Mouse (Mus musculus) forebrain, embryonic 13.5 days (tissue): ENCODE measurements at regions not wholly inside any gene's neighbourhood (a gene's known extent, or its start where the extent isn't known, plus 50 kb on each side); places are given as distances from the start of the nearest gene placed in this dataset.

Source experiments
- ATAC-seq: fragments of 200-750 bp; cut with Nextera tagmentation; 2 replicates; pipeline ENCODE4 v1.8.0; 2017
- H3K27ac ChIP-seq: fragments of 300-500 bp; sonication (generic); 2 replicates; pipeline ENCODE4 v1.5.1; 2015; ENCODE audit warnings: inconsistent platforms, mild to moderate bottlenecking, moderate library complexity
- H3K27me3 ChIP-seq: fragments of 300-500 bp; sonication (generic); 2 replicates; pipeline ENCODE4 v1.6.1; 2015; ENCODE audit warnings: mild to moderate bottlenecking, inconsistent platforms
- H3K36me3 ChIP-seq: fragments of 300-500 bp; sonication (generic); 2 replicates; pipeline ENCODE4 v1.6.1; 2015; ENCODE audit warnings: mild to moderate bottlenecking, inconsistent platforms; ENCODE audit not compliant: poor library complexity, severe bottlenecking
- H3K4me1 ChIP-seq: fragments of 300-500 bp; sonication (generic); 2 replicates; pipeline ENCODE4 v1.6.1; 2015; ENCODE audit warnings: inconsistent platforms
- H3K4me2 ChIP-seq: fragments of 300-500 bp; sonication (generic); 2 replicates; pipeline ENCODE4 v1.6.1; 2015; ENCODE audit warnings: inconsistent platforms, mild to moderate bottlenecking, moderate library complexity
- H3K4me3 ChIP-seq: fragments of 300-500 bp; sonication (generic); 2 replicates; pipeline ENCODE4 v1.5.1; 2015; ENCODE audit warnings: mild to moderate bottlenecking, inconsistent platforms
- H3K9ac ChIP-seq: fragments of 300-500 bp; sonication (generic); 2 replicates; pipeline ENCODE4 v1.6.1; 2015; ENCODE audit warnings: mild to moderate bottlenecking, inconsistent platforms
- H3K9me3 ChIP-seq: fragments of 300-500 bp; sonication (generic); replicated peaks from 2 replicates; pipeline ENCODE4 v1.6.1; 2016; ENCODE audit warnings: inconsistent platforms
- WGBS: fragments of 180-500 bp; shearing (Covaris S2); methylation state at CpG from one replicate; pipeline ENCODE4 v1.1.7; 2015; 5-methylcytosine and 5-hydroxymethylcytosine counted together

- ATAC-seq, result no peak
- 60% methylated on average over 3 of the region's 3 CpGs for WGBS
- no peak overlapping the region for H3K4me3 ChIP-seq
- H3K9ac ChIP-seq, result no peak overlapping the region
- no peak overlapping the region for H3K4me2 ChIP-seq
- no peaks in the 10 kb centered on the region for H3K27me3 ChIP-seq
- H3K4me1 ChIP-seq, result no peaks in the 10 kb centered on the region
- H3K9me3 ChIP-seq, result no peaks in the 10 kb centered on the region
- no peak overlapping the region for H3K27ac ChIP-seq
- H3K36me3 ChIP-seq, result no peaks in the 10 kb centered on the region
Observed at GRCm38 (mm10) chr4:4708261-4708660, 84.9 kb downstream of the Impad1 start.

GRCm38 (mm10) chr4:4699102-4699501 is 94.1 kb downstream of the Impad1 start:
- Histone ChIP-seq H3K9me3 (no peaks in the 10 kb centered on the region), H3K36me3 (no peaks in the 10 kb centered on the region), H3K27me3 (no peaks in the 10 kb centered on the region), H3K4me2 (no peak overlapping the region), H3K4me3 (no peak overlapping the region), H3K4me1 (no peaks in the 10 kb centered on the region), H3K9ac (no peak overlapping the region), H3K27ac (no peak overlapping the region)
- ATAC-seq, result peak; percentile 51; the same call in 1 of the 2 replicates
- WGBS, result 90% methylated on average over 2 of the region's 2 CpGs

- no peaks in the 10 kb centered on the region for H3K27me3 ChIP-seq
- H3K9me3 ChIP-seq, result no peaks in the 10 kb centered on the region
- no peaks in the 10 kb centered on the region for H3K4me1 ChIP-seq
- H3K9ac ChIP-seq, result no peak overlapping the region
- no peaks in the 10 kb centered on the region for H3K36me3 ChIP-seq
- H3K4me2 ChIP-seq, result no peak overlapping the region
- no peak for ATAC-seq
- no peak overlapping the region for H3K27ac ChIP-seq
- H3K4me3 ChIP-seq, result no peak overlapping the region
- 73% methylated on average over 1 of the region's 1 CpGs for WGBS
Observed at GRCm38 (mm10) chr4:4695413-4695812, 97.7 kb downstream of the Impad1 start.

GRCm38 (mm10) chr4:4686920-4687319 is 106.2 kb downstream of the Impad1 start:
- Histone ChIP-seq H3K4me1 (no peaks in the 10 kb centered on the region), H3K4me2 (no peak overlapping the region), H3K9me3 (no peaks in the 10 kb centered on the region), H3K9ac (no peak overlapping the region), H3K36me3 (no peaks in the 10 kb centered on the region), H3K4me3 (no peak overlapping the region), H3K27ac (no peak overlapping the region), H3K27me3 (no peaks in the 10 kb centered on the region)
- no peak for ATAC-seq
- 35% methylated on average over 4 of the region's 4 CpGs for WGBS

- Histone ChIP-seq H3K4me1 (no peaks in the 10 kb centered on the region), H3K27ac (no peak overlapping the region), H3K4me3 (no peak overlapping the region), H3K9ac (no peak overlapping the region), H3K36me3 (no peaks in the 10 kb centered on the region), H3K27me3 (no peaks in the 10 kb centered on the region), H3K4me2 (no peak overlapping the region), H3K9me3 (no peaks in the 10 kb centered on the region)
- no peak for ATAC-seq
Observed at GRCm38 (mm10) chr4:4674607-4675006, 118.5 kb downstream of the Impad1 start.

GRCm38 (mm10) chr4:4650251-4650650 is 142.9 kb downstream of the Impad1 start:
- H3K9ac ChIP-seq, result no peak overlapping the region
- no peaks in the 10 kb centered on the region for H3K9me3 ChIP-seq
- WGBS, result 76% methylated on average over 1 of the region's 1 CpGs
- H3K4me3 ChIP-seq, result no peak overlapping the region
- H3K27ac ChIP-seq, result no peak overlapping the region
- no peaks in the 10 kb centered on the region for H3K27me3 ChIP-seq
- H3K36me3 ChIP-seq, result no peaks in the 10 kb centered on the region
- no peaks in the 10 kb centered on the region for H3K4me1 ChIP-seq
- ATAC-seq, result no peak
- H3K4me2 ChIP-seq, result no peak overlapping the region

GRCm38 (mm10) chr4:4645264-4645663 is 147.9 kb downstream of the Impad1 start:
- WGBS, result 91% methylated on average over 1 of the region's 1 CpGs
- Histone ChIP-seq H3K4me1 (no peaks in the 10 kb centered on the region), H3K4me2 (no peak overlapping the region), H3K27me3 (no peaks in the 10 kb centered on the region), H3K36me3 (no peaks in the 10 kb centered on the region), H3K27ac (no peak overlapping the region), H3K9ac (no peak overlapping the region), H3K4me3 (no peak overlapping the region), H3K9me3 (no peaks in the 10 kb centered on the region)
- ATAC-seq, result no peak

- Histone ChIP-seq H3K27me3 (no peaks in the 10 kb centered on the region), H3K9me3 (no peaks in the 10 kb centered on the region), H3K9ac (no peak overlapping the region), H3K4me3 (no peak overlapping the region), H3K27ac (no peak overlapping the region), H3K36me3 (no peaks in the 10 kb centered on the region), H3K4me1 (no peaks in the 10 kb centered on the region), H3K4me2 (no peak overlapping the region)
- no peak for ATAC-seq
Observed at GRCm38 (mm10) chr4:4636258-4636657, 156.9 kb downstream of the Impad1 start.

- Histone ChIP-seq H3K27ac (no peak overlapping the region), H3K27me3 (no peaks in the 10 kb centered on the region), H3K4me2 (no peak overlapping the region), H3K9ac (no peak overlapping the region), H3K9me3 (no peaks in the 10 kb centered on the region), H3K4me3 (no peak overlapping the region), H3K36me3 (no peaks in the 10 kb centered on the region), H3K4me1 (no peaks in the 10 kb centered on the region)
- WGBS, result 38% methylated on average over 1 of the region's 1 CpGs
- ATAC-seq, result no peak
Observed at GRCm38 (mm10) chr4:4635856-4636255, 157.3 kb downstream of the Impad1 start.

GRCm38 (mm10) chr4:4635338-4635737 is 157.8 kb downstream of the Impad1 start:
- H3K9ac ChIP-seq, result no peak overlapping the region
- no peaks in the 10 kb centered on the region for H3K4me1 ChIP-seq
- H3K4me3 ChIP-seq, result no peak overlapping the region
- no peaks in the 10 kb centered on the region for H3K36me3 ChIP-seq
- WGBS, result 69% methylated on average over 6 of the region's 6 CpGs
- no peaks in the 10 kb centered on the region for H3K9me3 ChIP-seq
- H3K27me3 ChIP-seq, result no peaks in the 10 kb centered on the region
- no peak overlapping the region for H3K27ac ChIP-seq
- no peak for ATAC-seq
- H3K4me2 ChIP-seq, result no peak overlapping the region

GRCm38 (mm10) chr4:4634646-4635045 is 158.5 kb downstream of the Impad1 start:
- Histone ChIP-seq H3K27ac (no peak overlapping the region), H3K36me3 (no peaks in the 10 kb centered on the region), H3K4me2 (no peak overlapping the region), H3K9me3 (no peaks in the 10 kb centered on the region), H3K9ac (no peak overlapping the region), H3K4me3 (no peak overlapping the region), H3K4me1 (no peaks in the 10 kb centered on the region), H3K27me3 (no peaks in the 10 kb centered on the region)
- ATAC-seq, result no peak
- WGBS, result 68% methylated on average over 3 of the region's 3 CpGs

- WGBS, result 70% methylated on average over 2 of the region's 2 CpGs
Observed at GRCm38 (mm10) chr4:4630750-4631149, 162.4 kb downstream of the Impad1 start.

GRCm38 (mm10) chr4:4629251-4629650 is 163.9 kb downstream of the Impad1 start:
- H3K4me2 ChIP-seq, result no peak overlapping the region
- no peak for ATAC-seq
- no peaks in the 10 kb centered on the region for H3K27me3 ChIP-seq
- no peak overlapping the region for H3K4me3 ChIP-seq
- WGBS, result 69% methylated on average over 1 of the region's 1 CpGs
- no peaks in the 10 kb centered on the region for H3K9me3 ChIP-seq
- no peak overlapping the region for H3K9ac ChIP-seq
- H3K36me3 ChIP-seq, result no peaks in the 10 kb centered on the region
- H3K27ac ChIP-seq, result no peak overlapping the region
- H3K4me1 ChIP-seq, result no peaks in the 10 kb centered on the region

More at GRCm38 (mm10) chr4:4630750-4631149, 162.4 kb downstream of the Impad1 start:
- no peak overlapping the region for H3K9ac ChIP-seq
- no peak overlapping the region for H3K4me3 ChIP-seq
- no peaks in the 10 kb centered on the region for H3K36me3 ChIP-seq
- H3K4me2 ChIP-seq, result no peak overlapping the region
- H3K27ac ChIP-seq, result no peak overlapping the region
- ATAC-seq, result no peak
- H3K4me1 ChIP-seq, result no peaks in the 10 kb centered on the region
- no peaks in the 10 kb centered on the region for H3K27me3 ChIP-seq
- H3K9me3 ChIP-seq, result no peaks in the 10 kb centered on the region
